Mouse (Mus musculus) liver (tissue): ENCODE measurements around the gene Comp.

Experiments
- DNase-seq: peaks from one replicate; pipeline ENCODE4 v3.0.0-alpha.2; 2020; ENCODE audit warnings: mixed read lengths

The Comp gene

DNA sequence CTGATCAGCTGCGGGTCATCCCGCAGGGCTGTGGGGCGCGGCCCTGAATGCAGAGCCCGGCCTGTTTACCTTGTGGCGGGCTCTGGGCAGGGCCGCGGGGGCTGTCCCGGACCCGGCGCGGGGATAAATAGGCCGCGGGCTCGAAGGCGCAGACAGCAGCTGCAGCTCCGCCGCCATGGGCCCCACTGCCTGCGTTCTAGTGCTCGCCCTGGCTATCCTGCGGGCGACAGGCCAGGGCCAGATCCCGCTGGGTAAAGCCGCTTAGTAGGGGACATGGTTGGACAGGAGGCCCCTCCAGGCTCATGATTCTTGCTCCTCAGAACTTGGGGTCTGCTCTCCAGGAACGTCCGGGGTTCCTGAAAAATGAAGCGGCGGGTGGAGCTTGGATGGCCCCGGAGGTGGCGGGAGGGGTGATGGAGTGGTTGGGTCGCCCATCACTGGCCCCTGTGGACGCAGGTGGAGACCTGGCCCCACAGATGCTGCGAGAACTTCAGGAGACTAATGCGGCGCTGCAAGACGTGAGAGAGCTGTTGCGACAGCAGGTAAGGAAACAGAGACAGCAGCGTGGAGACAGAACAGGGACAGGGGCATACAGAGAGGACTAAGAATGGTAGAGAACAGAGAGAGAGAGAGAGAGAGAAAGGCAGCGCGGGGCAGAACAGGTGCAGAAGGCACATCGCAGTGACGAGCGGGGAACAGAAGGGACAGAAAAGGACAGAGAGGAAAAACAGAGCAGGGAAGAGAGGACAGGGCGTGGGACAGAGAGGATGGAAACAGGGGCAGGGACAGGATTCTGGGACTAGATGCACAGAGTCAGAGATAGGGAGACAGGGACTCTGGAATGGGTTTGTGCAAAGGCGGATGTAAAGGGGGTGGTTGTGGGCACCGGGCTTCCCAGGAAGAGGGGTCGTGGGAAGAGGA is at the start of gene Comp:
Gene Comp (plus strand): TSS at position 162 of the 921 bp plus-strand sequence.
- no peak for DNase-seq

DNA sequence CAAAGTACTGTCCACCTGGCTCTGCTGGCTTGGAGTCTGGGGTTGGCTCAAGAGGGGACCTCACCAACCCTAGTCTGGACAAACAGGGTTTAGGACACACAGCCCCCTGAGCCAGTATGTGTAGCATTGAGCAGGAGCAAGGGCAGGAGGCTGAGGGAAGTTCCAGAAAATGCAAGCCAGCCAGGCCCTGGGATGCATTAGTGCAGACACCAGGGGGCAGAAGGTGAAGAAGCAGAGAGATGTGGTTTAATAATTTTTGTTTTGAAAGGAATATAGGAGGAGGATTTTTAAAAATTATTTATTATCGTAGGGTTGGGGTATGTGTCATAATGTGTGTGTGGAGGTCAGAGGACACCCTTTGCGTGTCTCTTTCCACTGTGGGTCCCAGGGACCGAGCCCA is 49.6 kb upstream of the Comp start:
- DNase-seq, result no peak

- peak; percentile 66 for DNase-seq
Observed at GRCm38 (mm10) chr8:70327512-70327911, 45.8 kb upstream of the Comp start.

DNA sequence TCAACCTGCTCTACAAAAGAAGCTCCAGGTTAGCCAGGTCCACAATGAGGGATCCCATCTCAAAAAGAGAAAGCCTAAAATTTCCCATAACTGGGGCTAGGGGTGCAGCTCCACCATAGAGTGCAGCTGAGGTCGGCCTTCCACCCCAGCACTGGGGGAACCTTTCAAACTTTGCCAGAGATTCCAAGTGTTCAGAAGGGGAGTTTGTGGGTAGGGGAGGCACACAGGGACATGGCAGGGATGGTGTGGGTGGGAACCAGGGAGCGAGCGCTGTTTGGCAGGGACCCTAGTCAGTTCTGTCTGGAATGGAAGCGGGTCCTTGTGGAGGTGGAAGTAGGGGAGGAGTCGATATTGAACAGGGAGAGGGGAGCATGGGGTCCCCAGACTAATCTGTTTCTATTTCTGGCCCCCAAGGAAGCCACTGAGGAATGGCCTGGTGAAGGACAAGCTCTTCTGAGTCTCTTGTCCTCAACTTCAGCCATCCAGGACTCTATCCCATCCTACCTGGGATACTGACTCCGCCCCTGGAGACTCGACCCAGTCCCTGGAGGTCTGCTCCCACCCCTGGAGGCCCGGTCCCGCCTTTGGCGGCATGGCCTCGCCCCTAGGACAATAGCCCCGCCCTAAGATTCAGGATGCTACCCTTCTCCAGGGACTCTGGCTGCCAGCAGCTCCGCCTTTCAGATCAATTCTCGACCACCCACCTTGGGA is 44.1 kb upstream of the Comp start, which contains the start of gene Gdf1:
Gene Gdf1 (plus strand): TSS at position 694 of the 711 bp plus-strand sequence.
- peak; percentile 58 for DNase-seq

DNA sequence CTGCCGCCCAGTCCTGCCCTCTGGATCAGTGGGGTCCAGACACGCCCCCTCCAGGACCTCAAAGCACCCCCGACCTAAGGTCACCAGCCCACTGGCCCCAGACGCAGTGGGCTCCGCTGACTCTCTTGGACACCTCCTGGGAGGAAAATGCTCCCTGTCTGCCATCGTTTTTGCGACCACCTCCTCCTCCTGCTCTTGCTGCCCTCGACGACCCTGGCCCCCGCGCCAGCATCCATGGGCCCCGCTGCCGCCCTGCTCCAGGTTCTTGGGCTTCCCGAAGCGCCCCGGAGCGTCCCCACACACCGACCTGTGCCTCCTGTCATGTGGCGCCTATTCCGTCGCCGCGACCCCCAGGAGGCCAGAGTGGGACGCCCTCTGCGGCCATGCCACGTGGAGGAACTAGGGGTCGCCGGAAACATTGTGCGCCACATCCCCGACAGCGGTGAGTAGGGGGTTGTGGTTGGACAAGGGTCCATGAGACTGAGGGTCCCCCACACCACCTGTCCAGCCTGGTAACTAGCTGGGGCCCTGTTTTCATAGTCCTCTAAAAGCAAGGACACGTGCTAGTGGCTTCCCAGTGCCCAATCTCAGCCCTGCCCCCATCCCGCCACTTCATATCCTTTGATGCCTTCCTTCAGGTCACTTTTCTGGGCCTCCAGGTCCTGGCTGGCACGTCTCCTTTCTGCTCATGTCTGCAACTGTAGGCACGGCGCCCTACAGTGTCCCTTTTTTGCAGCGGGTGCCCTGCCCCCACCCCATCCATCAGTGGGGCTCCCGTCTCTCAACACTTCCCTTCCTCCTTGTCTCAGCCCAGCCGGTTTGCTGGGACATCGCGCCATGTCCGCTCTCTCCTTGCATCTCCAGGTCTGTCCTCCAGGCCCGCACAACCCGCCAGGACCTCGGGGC is 43.3 kb upstream of the Comp start:
- DNase-seq, result no peak

DNA sequence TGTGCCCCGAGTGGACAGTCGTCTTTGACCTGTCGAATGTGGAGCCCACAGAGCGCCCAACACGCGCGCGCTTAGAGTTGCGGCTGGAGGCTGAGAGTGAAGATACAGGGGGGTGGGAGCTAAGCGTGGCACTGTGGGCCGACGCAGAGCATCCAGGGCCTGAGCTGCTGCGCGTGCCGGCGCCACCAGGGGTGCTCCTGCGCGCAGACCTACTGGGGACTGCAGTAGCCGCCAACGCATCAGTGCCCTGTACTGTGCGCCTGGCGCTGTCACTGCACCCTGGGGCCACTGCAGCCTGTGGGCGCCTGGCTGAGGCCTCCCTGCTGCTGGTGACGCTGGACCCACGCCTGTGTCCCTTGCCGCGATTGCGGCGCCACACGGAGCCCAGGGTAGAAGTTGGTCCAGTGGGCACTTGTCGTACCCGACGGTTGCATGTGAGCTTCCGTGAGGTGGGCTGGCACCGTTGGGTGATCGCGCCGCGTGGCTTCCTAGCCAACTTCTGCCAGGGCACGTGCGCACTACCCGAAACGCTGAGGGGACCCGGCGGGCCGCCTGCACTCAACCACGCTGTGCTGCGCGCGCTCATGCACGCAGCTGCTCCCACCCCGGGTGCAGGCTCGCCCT is 42.5 kb upstream of the Comp start:
- peak; percentile 64 for DNase-seq

DNA sequence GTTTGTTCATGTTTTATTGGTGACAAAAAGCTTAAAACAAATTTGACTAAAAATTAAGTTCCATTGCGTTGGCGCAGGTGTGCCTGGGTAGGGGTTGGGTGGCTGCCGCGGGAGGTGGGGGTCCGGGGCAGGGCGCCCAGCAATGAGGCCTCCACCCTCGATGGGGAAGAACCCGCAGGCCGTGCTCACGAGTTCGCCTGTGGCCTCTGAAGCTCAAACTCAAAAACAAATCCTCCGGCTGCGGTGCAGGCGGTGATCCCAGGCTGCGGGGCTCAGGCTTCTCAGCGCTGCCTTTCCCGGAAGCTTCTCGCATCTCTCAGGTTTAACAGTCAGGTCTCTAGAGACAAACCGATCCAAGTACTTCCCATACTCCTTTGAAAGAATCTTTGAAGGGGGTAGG is 41.8 kb upstream of the Comp start:
- DNase-seq, result no peak

DNA sequence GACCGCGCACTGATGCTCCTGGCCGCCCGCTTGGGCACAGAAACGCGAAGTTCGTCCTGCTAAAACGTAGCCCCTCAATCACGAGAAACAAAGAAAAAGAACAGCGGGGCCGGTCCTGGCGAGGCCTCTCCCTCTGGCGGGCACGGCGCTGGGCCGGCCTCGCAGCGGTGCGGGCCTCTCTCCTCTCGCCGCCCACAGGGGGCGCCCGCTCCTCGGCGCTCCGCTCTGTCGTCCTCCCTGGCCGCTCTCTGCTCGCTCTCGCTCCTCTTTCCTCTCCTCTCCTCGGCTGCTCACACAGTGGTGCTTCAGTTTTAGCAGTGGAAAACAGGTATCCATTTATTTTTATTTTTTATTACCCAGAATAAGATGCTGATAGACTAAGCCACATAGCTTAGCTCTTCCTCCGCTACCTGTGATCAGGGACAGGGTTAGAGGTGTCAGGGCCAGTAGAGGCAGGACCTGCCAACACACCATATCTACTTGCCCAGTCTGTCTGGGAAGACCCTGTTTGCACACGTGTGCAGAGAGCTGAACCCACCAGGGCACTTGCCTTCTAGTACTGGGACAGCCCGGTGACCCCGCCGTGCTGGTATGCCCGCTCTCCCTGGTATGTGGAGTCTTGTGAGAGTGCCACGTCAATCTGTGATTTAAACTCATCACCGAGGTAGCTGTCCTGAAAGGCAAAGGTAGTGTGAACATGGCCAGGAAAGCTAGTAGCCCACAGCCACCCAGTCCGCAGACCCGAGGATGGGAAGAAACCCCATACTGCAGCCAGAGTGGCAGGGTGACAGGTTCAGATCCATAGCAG is 41.1 kb upstream of the Comp start:
- peak; percentile 72 for DNase-seq

GRCm38 (mm10) chr8:70332878-70333202 is 40.5 kb upstream of the Comp start:
- no peak for DNase-seq

- no peak for DNase-seq
Observed at GRCm38 (mm10) chr8:70338931-70339330, 34.4 kb upstream of the Comp start.

GRCm38 (mm10) chr8:70340659-70341058 is 32.7 kb upstream of the Comp start:
- no peak for DNase-seq

DNA sequence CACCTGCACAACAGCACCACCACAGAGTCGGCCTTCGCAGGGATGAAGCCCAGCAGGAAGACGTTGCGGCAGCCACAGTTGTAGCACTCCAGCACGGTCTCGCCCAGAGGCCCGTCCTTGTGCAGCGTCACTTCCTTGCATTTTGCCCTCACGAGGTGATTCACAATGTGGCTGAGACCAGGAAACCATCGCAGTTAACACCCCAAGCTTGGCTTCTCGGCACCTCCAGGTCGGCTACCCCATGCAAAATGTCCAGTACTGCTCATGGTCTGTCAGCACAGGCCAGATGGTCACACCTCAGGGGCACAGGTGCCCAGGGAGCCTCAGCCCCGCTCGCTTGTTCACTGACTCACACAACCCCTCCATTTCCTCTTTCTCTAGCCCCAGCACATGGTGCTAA is 31.4 kb upstream of the Comp start:
- no peak for DNase-seq

DNA sequence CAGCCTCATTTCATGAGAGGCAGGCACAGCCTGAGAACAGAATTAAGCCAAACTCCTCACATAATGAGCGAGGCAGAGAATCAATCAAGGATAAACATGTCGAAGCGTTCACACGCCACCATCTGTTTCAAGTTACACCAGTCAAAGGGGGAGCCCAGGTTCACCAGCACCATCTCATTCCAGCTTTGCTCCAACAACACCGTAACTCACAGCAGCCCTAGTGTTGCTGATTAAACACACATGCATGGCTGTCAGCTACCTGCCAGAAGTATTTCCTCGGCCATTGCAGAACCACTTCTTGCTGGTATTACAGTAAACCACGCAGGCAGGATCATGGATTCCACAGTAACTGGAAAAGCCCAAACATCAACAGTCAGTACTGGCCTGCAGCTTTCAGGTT is 30.3 kb upstream of the Comp start:
- DNase-seq, result no peak

DNA sequence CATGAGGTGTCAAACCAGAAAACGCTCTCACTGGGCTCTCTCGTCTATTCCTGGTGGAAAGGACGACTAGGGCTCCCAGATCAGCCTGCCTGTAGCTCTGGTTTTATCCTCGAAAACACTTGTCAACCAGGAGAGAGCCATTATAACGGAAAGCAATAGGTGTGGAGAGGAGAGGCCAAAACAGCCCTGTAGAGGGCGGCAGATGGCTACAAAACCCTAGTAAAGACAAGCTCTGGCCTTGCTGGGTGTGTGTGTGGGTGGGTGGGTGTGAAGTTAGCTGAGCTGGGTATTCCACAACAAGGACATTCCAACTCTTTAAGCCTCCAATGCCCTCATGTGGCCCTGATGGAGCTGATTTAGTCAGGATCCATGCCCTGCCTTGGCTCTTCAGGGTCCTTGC is 29.7 kb upstream of the Comp start:
- DNase-seq, result peak; percentile 58

GRCm38 (mm10) chr8:70344279-70344678 is 29.1 kb upstream of the Comp start:
- no peak for DNase-seq

DNA sequence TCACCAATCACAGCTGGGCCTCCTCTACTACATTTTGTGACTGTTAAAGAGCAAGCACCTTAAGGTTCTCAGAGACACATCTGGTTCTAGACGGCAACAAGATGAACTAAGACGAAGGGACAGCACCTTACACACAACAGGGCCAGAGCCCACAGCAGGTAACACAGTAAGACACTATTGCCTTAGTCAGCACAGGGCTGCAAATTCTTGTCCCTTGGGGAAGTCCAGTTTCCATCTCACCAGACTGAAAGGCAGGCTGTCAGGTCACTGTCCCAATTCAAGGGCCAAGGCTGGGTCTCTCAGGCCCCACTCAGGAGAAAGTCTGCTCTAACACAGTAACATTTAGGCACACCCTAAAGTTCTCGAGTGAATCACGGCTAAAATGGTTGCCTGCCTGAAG is 25.9 kb upstream of the Comp start:
- DNase-seq, result no peak

GRCm38 (mm10) chr8:70347860-70348420 is 25.4 kb upstream of the Comp start:
- no peak for DNase-seq

DNA sequence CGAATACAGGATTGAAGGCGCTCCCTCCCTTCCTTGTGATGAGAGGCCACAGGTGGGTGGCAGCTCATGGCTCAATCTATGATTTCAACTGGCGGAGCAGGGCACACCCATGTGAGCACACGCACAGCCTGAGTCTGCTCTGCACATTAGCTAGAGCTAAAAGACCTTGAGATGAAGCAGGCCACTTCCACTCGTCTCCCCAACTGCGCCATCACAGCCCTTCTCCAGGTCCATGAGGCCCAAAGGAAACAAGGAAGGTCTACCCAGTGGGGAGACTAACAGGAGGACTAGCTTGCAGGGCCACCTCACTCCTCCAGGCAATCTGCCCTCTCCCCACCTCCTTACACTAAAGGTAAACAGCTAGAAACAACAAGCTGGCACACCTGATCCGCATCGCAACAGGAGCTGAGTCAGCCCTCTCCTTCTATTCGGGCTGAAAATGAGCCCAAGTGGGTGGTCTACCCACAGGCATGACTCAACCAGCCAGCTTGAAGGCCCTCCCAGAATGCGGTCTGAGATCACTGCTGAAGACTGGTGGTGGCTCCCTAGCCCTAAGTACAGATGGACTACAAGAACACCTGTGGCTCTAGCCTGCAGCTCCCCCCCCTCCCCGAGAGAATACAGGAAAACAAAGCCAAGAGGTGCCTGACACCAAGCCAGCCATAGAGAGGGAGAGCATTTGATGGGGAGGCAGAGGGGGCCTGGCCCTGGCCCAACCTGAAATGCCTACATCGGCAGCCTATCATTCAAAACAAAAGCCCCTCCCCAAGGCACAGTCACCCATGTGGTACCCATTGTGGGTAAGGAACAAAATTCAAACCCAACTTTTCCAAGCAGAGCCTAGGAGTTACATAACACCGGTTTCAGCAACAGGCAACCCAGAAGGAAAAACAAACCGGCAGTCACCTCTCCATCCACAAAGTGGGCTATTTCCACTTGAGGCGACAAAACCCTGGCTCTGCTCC is 22.0 kb upstream of the Comp start:
- DNase-seq, result peak; percentile 51

- DNase-seq, result no peak
Observed at GRCm38 (mm10) chr8:70352000-70352384, 21.4 kb upstream of the Comp start.

- DNase-seq, result peak; percentile 68
Observed at GRCm38 (mm10) chr8:70352657-70353151, 20.7 kb upstream of the Comp start.
